Comparison of ENCODE assay signal across 7 mouse cellular contexts in the genomic region with DNA sequence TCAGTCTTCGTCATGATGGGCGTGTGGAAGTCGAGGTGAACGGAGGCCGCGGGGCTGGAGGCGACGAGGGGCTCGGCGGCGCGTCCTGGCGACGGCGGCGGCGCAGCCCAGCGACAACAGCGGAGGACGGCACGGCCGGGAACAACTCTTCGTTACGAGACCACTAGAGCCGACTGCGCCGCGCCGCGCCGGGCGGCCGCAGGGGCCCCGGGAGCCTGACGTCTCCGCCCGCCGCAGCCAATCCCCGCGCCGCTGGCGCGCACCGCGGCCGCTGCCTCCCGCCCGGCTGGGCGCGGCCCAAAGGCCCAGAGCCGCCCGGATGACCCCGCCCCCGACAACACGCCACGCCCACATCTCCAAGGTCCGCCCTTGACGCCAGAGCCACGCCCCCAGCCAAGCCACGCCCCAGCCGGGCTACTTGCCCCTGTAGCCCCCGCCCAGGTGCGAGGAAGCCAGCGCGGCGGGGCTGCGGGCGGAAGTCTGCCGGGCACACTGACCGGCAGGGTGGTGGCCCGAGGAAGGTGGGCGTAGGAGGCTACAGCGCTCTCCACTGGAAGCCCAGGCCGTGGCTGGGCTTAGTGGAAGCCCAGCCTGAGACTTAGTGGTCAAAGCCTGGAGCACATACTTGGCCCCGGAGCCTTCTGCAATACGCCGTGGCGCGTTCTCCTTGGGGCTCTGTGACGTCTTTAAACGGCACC. TPM values are rescaled to one million over a fixed set of nuclear protein-coding genes. Genes with fewer than 3 reads are reported as not detected.
A peak's percentile ranks its signal among the peaks of the same experiment; 100 is the strongest.
DNase-seq lines count a peak whose midpoint lies in the region; ATAC-seq lines count a peak whose summit lies in the region.

Atp1b3 (minus strand) TSS at position 302 of the 698 bp plus-strand sequence.

- H3K4me1 ChIP-seq in embryonic facial prominence, embryonic 10.5 days: peaks cover 24% of the 10 kb centered on the region
- H3K4me1 ChIP-seq in limb, embryonic 10.5 days: peaks cover 34% of the 10 kb centered on the region
- peaks cover 26% of the 10 kb centered on the region for H3K4me1 ChIP-seq in midbrain, embryonic 13.5 days (replicated peaks)

- H3K9ac ChIP-seq in midbrain, embryonic 13.5 days (replicated peaks): peak within 1 kb of the TSS; percentile 95

- DNase-seq in adrenal gland, postnatal 10 days: peak; percentile 100
- DNase-seq in embryonic facial prominence, embryonic 10.5 days (ENCODE audit: low spot score): peak; percentile 100
- DNase-seq in kidney, adult 11 months: peak; percentile 97
- DNase-seq in limb, embryonic 10.5 days (ENCODE audit: low spot score): peak; percentile 100
- DNase-seq in spleen, adult 12 weeks (ENCODE audit: low spot score): peak; percentile 100

- WGBS in embryonic facial prominence, embryonic 10.5 days: under 1% methylated on average over 81 of the region's 81 CpGs
- WGBS in limb, embryonic 10.5 days: 2% methylated on average over 81 of the region's 81 CpGs
- under 1% methylated on average over 78 of the region's 81 CpGs for WGBS in midbrain, embryonic 13.5 days

- H3K36me3 ChIP-seq in embryonic facial prominence, embryonic 10.5 days (replicated peaks): peaks cover 5% of the 10 kb centered on the region; the same call in 1 of the 2 replicates
- no peaks in the 10 kb centered on the region for H3K36me3 ChIP-seq in limb, embryonic 10.5 days
- no peaks in the 10 kb centered on the region for H3K36me3 ChIP-seq in midbrain, embryonic 13.5 days

- H3K9me3 ChIP-seq in embryonic facial prominence, embryonic 10.5 days: no peaks in the 10 kb centered on the region
- no peaks in the 10 kb centered on the region for H3K9me3 ChIP-seq in limb, embryonic 10.5 days (replicated peaks)
- H3K9me3 ChIP-seq in midbrain, embryonic 13.5 days: no peaks in the 10 kb centered on the region

- peak within 1 kb of the TSS; percentile 73 for H3K4me2 ChIP-seq in midbrain, embryonic 13.5 days (replicated peaks)

- peak within 1 kb of the TSS; percentile 96 for H3K27ac ChIP-seq in embryonic facial prominence, embryonic 10.5 days (replicated peaks)
- peak within 1 kb of the TSS; percentile 95 for H3K27ac ChIP-seq in limb, embryonic 10.5 days
- H3K27ac ChIP-seq in midbrain, embryonic 13.5 days: peak within 1 kb of the TSS; percentile 94

- peak; percentile 89 for ATAC-seq in granulocyte monocyte progenitor cell, adult 5-6 weeks (replicated peaks; ENCODE audit: poor library complexity, severe bottlenecking)
- peak; percentile 97 for ATAC-seq in midbrain, embryonic 13.5 days

- no peaks in the 10 kb centered on the region for H3K27me3 ChIP-seq in embryonic facial prominence, embryonic 10.5 days (replicated peaks; ENCODE audit: low read depth, poor library complexity, severe bottlenecking)
- no peaks in the 10 kb centered on the region for H3K27me3 ChIP-seq in limb, embryonic 10.5 days (ENCODE audit: low read depth, poor library complexity, severe bottlenecking)
- H3K27me3 ChIP-seq in midbrain, embryonic 13.5 days: no peaks in the 10 kb centered on the region

- peak within 1 kb of the TSS; percentile 88 for H3K4me3 ChIP-seq in embryonic facial prominence, embryonic 10.5 days
- H3K4me3 ChIP-seq in limb, embryonic 10.5 days: peak within 1 kb of the TSS; percentile 90
- peak within 1 kb of the TSS; percentile 83 for H3K4me3 ChIP-seq in midbrain, embryonic 13.5 days (replicated peaks)

RNA-seq across cellular contexts. Expression of gene Atp1b3, which starts in this region (rescaled TPM):
- total RNA-seq in adrenal gland, postnatal 10 days (2021): 100 to 1,000 TPM; 135 to 154 TPM
- 147 and 160 TPM in 2 replicates for polyA plus RNA-seq in embryonic facial prominence, embryonic 10.5 days (2016; fragmentation: Nextera tagmentation; extraction: Ambion mirVana)
- 124 and 164 TPM in 2 replicates for total RNA-seq in granulocyte monocyte progenitor cell, adult 5-6 weeks (2014; fragmentation: Nextera tagmentation)
- total RNA-seq in granulocyte monocyte progenitor cell, adult 5-6 weeks (2017): 125 and 147 TPM in 2 replicates
- 148 and 162 TPM in 2 replicates for polyA plus RNA-seq in limb, embryonic 10.5 days (2016; fragmentation: Nextera tagmentation; extraction: Ambion mirVana)
- 168 and 178 TPM in 2 replicates for polyA plus RNA-seq in midbrain, embryonic 13.5 days (2015; fragmentation: Nextera tagmentation; extraction: Ambion mirVana)

Comparison
In these comparisons a context has a peak if more than half of its experiments do, and no peak if none do; other contexts are left out.
1. Peak in every context shown above with its lines: DNase-seq, ATAC-seq, H3K4me3 ChIP-seq and H3K27ac ChIP-seq.